Mouse (Mus musculus): ENCODE results near the gene Dvl2. TPM values are rescaled to one million over a fixed set of nuclear protein-coding genes. Genes with fewer than 3 reads are reported as not detected.

Dvl2 gene
- polyA plus RNA-seq, 1 experiment from 2014 or later, result 43.2 TPM

DNA sequence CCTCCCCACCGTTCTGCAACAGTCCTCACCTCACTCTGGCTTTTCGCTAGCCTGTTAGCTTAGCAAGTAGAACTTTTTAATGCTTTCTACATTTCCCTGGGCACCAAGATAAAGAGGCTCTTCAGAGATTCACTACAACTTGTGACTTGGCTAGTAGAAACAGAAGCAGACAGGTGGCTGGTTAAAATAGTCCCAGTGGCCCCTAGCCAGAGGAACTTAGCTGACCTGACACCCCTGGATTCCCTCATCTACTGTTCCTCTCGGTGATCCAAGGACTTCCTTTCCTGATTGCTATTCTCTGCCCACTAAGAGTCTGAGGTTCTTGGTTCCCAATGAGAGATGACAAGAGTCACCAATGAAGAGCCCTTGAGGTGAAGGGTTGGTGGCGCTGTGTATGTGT, 17.0 kb upstream of the Dvl2 start:
- 82% methylated on average over 4 of the region's 4 CpGs for WGBS
- H3K9me3 ChIP-seq (replicated peaks), result no peaks in the 10 kb centered on the region
- peak overlapping the region; percentile 100 for H3K27ac ChIP-seq
- ATAC-seq (replicated peaks; ENCODE audit: low FRiP score), result no peak
- peaks cover 55% of the 10 kb centered on the region for H3K36me3 ChIP-seq
- H3K4me2 ChIP-seq, result peak overlapping the region; percentile 72
- H3K27me3 ChIP-seq, result no peaks in the 10 kb centered on the region
- H3K4me1 ChIP-seq, result peaks cover 32% of the 10 kb centered on the region
- H3K9ac ChIP-seq, result peak overlapping the region; percentile 41; the same call in 1 of the 2 replicates
- H3K4me3 ChIP-seq (replicated peaks), result peak overlapping the region; percentile 97

DNA sequence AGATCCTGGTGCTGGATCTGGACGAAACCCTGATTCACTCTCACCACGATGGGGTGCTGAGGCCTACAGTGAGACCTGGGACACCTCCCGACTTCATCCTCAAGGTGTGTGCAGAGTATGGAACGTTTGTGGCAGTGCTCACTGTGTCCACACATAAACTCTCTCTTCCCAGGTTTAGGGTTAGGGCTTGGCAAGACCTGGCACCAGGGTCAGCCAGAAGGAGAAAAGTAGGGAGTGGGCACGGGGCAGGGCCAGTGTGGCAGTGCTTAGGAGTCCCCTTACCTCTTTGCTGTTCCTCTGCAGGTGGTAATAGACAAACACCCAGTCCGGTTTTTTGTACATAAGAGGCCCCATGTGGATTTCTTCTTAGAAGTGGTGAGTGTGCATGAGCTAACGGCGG, 16.0 kb upstream of the Dvl2 start:
- no peak for ATAC-seq (replicated peaks; ENCODE audit: low FRiP score)
- 89% methylated on average over 8 of the region's 8 CpGs for WGBS
- Histone ChIP-seq H3K4me1 (peaks cover 24% of the 10 kb centered on the region), H3K36me3 (peaks cover 60% of the 10 kb centered on the region), H3K27ac (no peak overlapping the region), H3K9ac (no peak overlapping the region), H3K9me3 (replicated peaks) (no peaks in the 10 kb centered on the region), H3K4me2 (no peak overlapping the region), H3K27me3 (no peaks in the 10 kb centered on the region), H3K4me3 (replicated peaks) (no peak overlapping the region)

DNA sequence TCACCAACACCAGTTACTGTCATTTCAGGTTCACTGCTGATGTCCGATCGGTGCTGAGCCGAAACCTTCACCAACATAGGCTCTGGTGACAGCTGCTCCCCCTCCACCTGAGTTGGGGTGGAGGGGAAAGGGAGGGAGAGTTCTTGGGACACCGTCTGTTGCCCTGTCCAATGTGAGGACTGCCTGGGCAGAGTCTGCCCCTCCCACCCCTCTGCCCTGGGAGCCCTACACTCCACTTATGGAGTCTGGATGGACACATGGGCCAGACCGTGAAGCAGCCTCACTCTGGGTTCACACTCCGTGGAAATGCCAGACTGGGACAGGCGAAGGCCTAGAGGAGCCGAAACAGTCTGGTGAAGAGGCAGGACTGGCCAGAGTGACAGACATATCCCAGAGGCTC, 10.4 kb upstream of the Dvl2 start:
- ATAC-seq (replicated peaks; ENCODE audit: low FRiP score), result no peak
- no peaks in the 10 kb centered on the region for H3K27me3 ChIP-seq
- 87% methylated on average over 8 of the region's 8 CpGs for WGBS
- H3K9me3 ChIP-seq (replicated peaks), result no peaks in the 10 kb centered on the region
- H3K27ac ChIP-seq, result peak overlapping the region; percentile 95
- H3K36me3 ChIP-seq, result peaks cover 74% of the 10 kb centered on the region
- H3K4me3 ChIP-seq (replicated peaks), result no peak overlapping the region; the same call in 1 of the 2 replicates
- H3K9ac ChIP-seq, result peak overlapping the region; percentile 64; the same call in 1 of the 2 replicates
- no peak overlapping the region for H3K4me2 ChIP-seq
- H3K4me1 ChIP-seq, result peaks cover 24% of the 10 kb centered on the region

DNA sequence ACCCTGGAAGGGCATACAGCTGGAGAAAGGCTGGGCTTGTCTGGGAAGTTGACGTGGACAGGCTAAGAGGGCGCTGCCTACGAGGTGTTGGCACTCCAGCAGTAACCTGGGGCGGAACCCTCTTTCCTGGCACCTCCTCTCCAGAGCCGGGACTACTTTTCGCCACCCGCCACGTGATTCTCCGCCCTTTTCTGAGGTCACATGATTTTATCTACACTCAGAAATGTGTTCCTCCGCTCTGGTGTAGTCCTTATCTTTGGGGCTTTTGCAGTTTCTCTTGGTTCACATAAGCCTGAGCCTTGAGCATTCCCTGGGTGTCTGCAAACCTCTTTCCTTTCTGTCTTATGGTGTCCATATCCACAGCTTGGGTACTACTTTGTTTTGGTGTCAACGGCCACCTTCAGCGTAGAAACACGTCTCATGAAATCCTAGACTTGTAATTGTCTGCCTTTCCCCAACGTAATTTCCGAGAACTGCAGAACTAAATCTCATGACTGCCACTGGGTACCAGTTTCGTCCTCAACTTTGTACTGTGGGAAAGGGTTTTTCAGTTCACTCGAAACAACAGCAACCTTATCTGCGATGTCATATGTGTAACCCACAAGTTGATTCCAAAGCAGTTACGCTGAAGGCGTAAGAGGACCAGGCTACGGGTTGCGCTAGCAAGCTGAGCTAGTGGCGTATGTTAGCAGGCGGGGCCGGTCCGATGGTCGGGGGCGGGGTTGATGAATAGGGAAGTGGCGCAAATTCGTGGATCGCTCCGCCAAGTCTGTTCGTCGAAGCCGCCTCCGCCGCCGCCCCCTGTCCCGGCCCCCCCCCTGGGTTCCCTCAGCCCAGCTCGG, 9.3 kb upstream of the Dvl2 start, which contains the start of gene Gabarap:
Gene Gabarap (plus strand): TSS at position 294 of the 842 bp plus-strand sequence.
- Histone ChIP-seq H3K9me3 (replicated peaks) (no peaks in the 10 kb centered on the region), H3K36me3 (peaks cover 63% of the 10 kb centered on the region), H3K27ac (peak within 1 kb of the TSS; percentile 95), H3K4me2 (peak within 1 kb of the TSS; percentile 66), H3K4me3 (replicated peaks) (peak within 1 kb of the TSS; percentile 59), H3K27me3 (no peaks in the 10 kb centered on the region), H3K9ac (peak within 1 kb of the TSS; percentile 64), H3K4me1 (peaks cover 24% of the 10 kb centered on the region)
- peak; percentile 78 for ATAC-seq (replicated peaks; ENCODE audit: low FRiP score)
- WGBS, result under 1% methylated on average over 40 of the region's 40 CpGs

DNA sequence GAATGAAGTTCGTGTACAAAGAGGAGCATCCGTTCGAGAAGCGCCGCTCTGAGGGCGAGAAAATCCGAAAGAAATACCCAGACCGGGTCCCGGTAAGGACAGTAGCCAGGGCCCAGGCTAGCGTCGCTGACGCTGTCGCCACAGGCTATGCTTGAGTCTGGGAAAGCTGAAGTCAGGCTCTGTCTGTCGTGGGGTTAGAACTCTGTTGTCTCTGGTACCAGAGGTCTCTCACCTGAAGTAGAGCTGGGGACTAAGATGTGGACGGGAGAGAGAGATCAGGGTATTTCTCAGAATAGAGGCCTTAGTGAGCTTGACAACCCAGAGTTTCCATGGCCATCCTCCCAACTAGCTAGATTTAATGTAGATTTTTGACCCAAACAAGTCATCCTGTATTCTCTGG, 8.7 kb upstream of the Dvl2 start:
- Histone ChIP-seq H3K4me1 (peaks cover 24% of the 10 kb centered on the region), H3K4me2 (peak overlapping the region; percentile 66), H3K27me3 (no peaks in the 10 kb centered on the region), H3K9me3 (replicated peaks) (no peaks in the 10 kb centered on the region), H3K4me3 (replicated peaks) (peak overlapping the region; percentile 59), H3K36me3 (peaks cover 57% of the 10 kb centered on the region), H3K9ac (peak overlapping the region; percentile 64), H3K27ac (peak overlapping the region; percentile 95)
- ATAC-seq (replicated peaks; ENCODE audit: low FRiP score), result 0 out of 2 replicates have a peak, but pooled peaks have one; percentile 3
- under 1% methylated on average over 15 of the region's 15 CpGs for WGBS

DNA sequence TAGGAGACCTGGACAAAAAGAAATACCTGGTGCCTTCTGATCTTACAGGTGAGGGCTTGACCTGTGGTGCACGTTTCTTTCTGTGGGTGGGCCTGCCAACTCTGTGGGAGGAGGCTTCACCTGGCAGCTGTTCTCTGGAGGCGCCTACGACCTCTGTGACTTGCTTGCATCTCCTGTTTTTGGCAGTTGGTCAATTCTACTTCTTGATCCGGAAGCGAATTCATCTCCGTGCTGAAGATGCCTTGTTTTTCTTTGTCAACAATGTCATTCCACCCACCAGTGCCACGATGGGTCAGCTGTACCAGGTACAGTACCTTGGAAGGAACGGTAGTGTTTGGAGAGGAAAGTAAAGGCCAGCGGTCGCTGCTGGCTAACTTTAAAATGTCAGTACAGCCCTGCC, 8.0 kb upstream of the Dvl2 start:
- H3K4me2 ChIP-seq, result peak overlapping the region; percentile 66
- peak overlapping the region; percentile 59 for H3K4me3 ChIP-seq (replicated peaks)
- H3K27ac ChIP-seq, result no peak overlapping the region
- H3K27me3 ChIP-seq, result no peaks in the 10 kb centered on the region
- 77% methylated on average over 10 of the region's 10 CpGs for WGBS
- H3K9ac ChIP-seq, result peak overlapping the region; percentile 64
- peaks cover 50% of the 10 kb centered on the region for H3K36me3 ChIP-seq
- H3K4me1 ChIP-seq, result peaks cover 26% of the 10 kb centered on the region
- H3K9me3 ChIP-seq (replicated peaks), result no peaks in the 10 kb centered on the region
- ATAC-seq (replicated peaks; ENCODE audit: low FRiP score), result no peak

DNA sequence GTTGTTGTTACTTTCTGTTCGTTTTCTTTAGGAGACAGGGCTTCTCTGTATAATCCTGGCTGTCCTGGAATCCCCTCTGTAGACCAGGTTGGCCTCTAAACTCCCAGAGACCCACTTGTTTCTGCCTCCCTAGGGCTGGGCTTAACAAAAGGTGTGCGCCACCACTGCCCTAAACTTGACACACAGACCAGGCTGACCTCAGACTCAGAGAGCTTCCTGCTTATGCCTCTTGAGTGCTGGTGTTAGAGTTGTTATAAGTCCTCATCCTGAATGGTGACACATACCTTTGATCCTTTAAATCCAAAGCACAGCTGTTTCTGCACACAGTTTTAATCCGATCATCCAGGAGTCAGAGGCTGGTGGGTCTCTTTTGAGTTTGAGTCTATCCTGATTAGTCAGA, 7.5 kb upstream of the Dvl2 start:
- no peaks in the 10 kb centered on the region for H3K9me3 ChIP-seq (replicated peaks)
- H3K27ac ChIP-seq, result no peak overlapping the region
- H3K4me2 ChIP-seq, result peak overlapping the region; percentile 66
- no peaks in the 10 kb centered on the region for H3K27me3 ChIP-seq
- no peak for ATAC-seq (replicated peaks; ENCODE audit: low FRiP score)
- H3K36me3 ChIP-seq, result peaks cover 48% of the 10 kb centered on the region
- H3K4me3 ChIP-seq (replicated peaks), result peak overlapping the region; percentile 59
- 86% methylated on average over 3 of the region's 3 CpGs for whole genome bisulfite sequencing
- peaks cover 31% of the 10 kb centered on the region for H3K4me1 ChIP-seq
- peak overlapping the region; percentile 64; the same call in 1 of the 2 replicates for H3K9ac ChIP-seq

DNA sequence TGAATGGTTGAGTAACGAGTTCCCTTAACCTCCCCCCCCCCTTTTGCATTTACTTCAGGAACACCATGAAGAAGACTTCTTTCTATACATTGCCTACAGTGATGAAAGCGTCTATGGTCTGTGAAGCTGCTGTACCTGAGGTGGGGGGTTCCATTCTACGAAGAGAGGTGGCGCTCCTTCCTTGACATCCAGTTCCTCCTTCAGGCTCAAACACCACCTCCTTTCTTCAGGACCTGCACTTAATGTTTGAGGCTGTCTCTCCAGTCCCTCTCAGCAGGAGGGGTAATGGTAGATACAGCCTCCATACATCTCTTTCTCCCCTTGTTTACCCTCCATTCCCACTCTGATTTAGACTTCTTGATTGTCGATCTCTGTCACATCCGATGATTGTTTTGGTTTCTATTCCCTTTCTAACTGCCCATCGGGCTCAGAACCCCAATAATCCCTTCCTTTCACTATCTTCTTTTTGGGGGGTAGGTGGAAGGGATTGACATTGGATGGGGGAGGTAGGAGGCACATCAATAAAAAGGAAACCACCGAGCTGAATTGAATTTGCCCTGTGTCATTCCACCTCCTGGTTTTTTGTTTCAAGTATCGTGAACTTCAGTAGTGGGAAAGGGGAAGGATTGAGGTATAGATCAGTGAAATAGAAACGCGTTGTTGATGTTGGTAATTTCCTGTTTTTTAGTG, 5.8 kb upstream of the Dvl2 start:
- ATAC-seq (replicated peaks; ENCODE audit: low FRiP score), result no peak
- H3K36me3 ChIP-seq, result peaks cover 48% of the 10 kb centered on the region
- peak overlapping the region; percentile 1; the same call in 1 of the 2 replicates for H3K4me3 ChIP-seq (replicated peaks)
- no peaks in the 10 kb centered on the region for H3K27me3 ChIP-seq
- no peak overlapping the region for H3K27ac ChIP-seq
- peak overlapping the region; percentile 59; the same call in 1 of the 2 replicates for H3K4me2 ChIP-seq
- WGBS, result 83% methylated on average over 11 of the region's 11 CpGs
- no peaks in the 10 kb centered on the region for H3K9me3 ChIP-seq (replicated peaks)
- no peak overlapping the region for H3K9ac ChIP-seq
- H3K4me1 ChIP-seq, result peaks cover 46% of the 10 kb centered on the region

DNA sequence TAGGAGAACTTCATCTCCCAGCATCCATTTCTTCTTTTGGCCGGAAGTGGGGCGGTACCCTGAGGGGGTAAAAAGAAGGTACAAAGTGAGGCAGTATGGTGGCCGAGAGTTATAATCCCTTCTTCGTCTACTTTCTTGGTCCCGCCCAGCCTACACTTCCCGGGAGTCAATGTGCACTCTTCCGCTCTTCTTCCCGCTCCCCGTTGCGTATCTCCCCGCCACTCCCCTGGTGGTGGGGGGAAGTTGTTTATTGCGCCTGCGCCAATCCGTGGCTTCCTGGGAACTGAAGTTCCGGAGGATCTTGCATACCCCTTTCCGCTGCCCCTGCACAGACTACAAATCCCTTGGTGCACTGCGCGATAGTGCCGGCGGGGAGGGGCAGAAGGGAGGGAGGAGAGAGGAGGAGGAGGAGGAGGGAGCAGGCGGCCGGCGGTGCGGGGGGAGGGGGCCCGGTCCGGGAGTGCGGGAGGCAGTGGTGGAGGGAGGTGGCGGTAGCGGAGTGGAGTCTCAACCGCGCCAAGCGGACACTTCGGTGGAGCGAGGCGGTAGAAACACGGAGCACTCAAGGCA, 4.9 kb upstream of the Dvl2 start, which contains the start of gene Phf23:
Gene Phf23 (plus strand): TSS at position 387 of the 570 bp plus-strand sequence.
- Histone ChIP-seq H3K4me2 (peak within 1 kb of the TSS; percentile 59), H3K27me3 (no peaks in the 10 kb centered on the region), H3K36me3 (peaks cover 45% of the 10 kb centered on the region), H3K27ac (peak within 1 kb of the TSS; percentile 99), H3K4me3 (replicated peaks) (peak within 1 kb of the TSS; percentile 85), H3K9ac (peak within 1 kb of the TSS; percentile 95), H3K4me1 (peaks cover 46% of the 10 kb centered on the region), H3K9me3 (replicated peaks) (no peaks in the 10 kb centered on the region)
- peak; percentile 81 for ATAC-seq (replicated peaks; ENCODE audit: low FRiP score)
- WGBS, result under 1% methylated on average over 36 of the region's 36 CpGs

DNA sequence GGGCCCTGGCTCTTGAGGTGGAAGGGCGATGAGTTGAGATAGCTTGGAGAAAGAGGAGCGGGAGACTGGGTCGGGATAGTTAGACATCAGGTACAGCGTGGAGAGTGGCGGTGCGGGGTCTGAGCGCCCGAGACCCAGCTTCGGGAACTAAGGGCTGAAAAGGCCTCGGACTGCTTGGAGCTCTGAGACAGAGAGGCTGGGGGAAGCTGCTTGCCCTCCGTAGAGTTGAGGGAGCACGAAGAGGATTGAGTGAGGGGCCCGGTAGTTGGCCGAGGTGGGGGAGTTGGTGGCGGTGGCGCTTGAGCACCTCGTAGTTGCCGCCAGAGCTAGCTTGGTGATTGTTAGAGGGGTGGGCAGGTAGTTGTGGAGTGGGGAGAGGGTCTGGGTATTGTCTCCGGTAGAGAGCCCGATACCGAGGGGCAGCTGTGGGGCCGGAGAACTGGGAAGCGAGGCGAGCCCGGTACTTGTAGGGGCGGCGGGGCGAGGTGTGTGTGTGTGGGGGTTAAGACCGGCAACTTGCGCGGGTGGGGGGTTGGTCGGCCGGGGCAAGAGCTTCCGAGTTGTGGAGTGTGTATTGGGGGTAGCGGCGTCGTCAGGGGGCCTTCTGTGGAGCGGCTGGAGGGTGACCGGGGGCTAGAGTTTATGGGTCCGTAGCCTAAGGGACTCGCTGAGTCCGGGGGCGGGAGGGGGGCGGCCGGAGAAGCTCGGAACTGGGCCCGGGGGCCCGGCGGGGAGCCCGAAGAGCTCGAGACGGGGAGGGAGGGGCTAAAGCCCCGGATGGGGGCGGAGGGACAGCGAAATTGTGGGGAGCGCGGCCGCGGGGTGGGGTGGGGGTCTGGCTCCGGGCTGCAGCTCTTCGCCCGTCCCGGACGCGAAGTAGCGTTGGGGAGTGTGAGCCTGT, 4.0 kb upstream of the Dvl2 start:
- H3K27ac ChIP-seq, result peak overlapping the region; percentile 99
- peak overlapping the region; percentile 85 for H3K4me3 ChIP-seq (replicated peaks)
- peaks cover 44% of the 10 kb centered on the region for H3K36me3 ChIP-seq
- no peaks in the 10 kb centered on the region for H3K27me3 ChIP-seq
- peak; percentile 8 for ATAC-seq (replicated peaks; ENCODE audit: low FRiP score)
- peaks cover 47% of the 10 kb centered on the region for H3K4me1 ChIP-seq
- H3K4me2 ChIP-seq, result peak overlapping the region; percentile 59
- under 1% methylated on average over 65 of the region's 66 CpGs for WGBS
- peak overlapping the region; percentile 95 for H3K9ac ChIP-seq
- no peaks in the 10 kb centered on the region for H3K9me3 ChIP-seq (replicated peaks)

DNA sequence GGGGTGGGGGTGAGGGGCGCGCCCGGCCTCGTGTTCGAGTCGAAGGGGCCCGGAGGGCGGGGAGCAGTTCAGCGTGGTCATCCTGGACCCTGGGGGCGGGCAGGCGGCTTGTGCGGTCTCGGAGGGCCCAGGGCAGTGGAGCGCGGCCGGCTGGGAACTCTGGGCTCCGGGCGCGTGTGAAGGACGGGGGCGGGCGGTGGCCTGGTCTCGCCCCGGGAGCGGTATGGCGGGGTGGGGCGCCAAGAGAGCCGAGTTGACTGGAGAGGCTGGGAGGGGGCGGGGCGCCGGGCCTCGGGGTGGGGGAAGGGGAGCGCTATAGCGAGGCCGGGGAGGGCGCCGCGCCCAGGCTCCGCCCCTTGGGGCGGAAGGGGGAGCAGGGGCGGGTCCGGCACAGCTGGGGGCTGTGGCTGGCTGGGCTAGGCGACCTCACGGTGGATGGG, 3.3 kb upstream of the Dvl2 start:
- Histone ChIP-seq H3K9ac (peak overlapping the region; percentile 95), H3K4me1 (peaks cover 54% of the 10 kb centered on the region), H3K27ac (peak overlapping the region; percentile 99), H3K4me3 (replicated peaks) (peak overlapping the region; percentile 85), H3K4me2 (peak overlapping the region; percentile 59), H3K9me3 (replicated peaks) (no peaks in the 10 kb centered on the region), H3K36me3 (peaks cover 44% of the 10 kb centered on the region), H3K27me3 (no peaks in the 10 kb centered on the region)
- WGBS, result under 1% methylated on average over 41 of the region's 44 CpGs
- peak; percentile 72 for ATAC-seq (replicated peaks; ENCODE audit: low FRiP score)
